Mouse (Mus musculus) MEL-GATA-1-ER (cell line): ENCODE results near the gene Tsc22d2.

ENCODE experiments used
- DNase-seq: peaks from one replicate; pipeline ENCODE4 v3.0.0-alpha.2; 2012; ENCODE audit warnings: low read depth; ENCODE audit errors: extremely low read depth

Tsc22d2 gene

GRCm38 (mm10) chr3:58414234-58414938 lies at the start of gene Tsc22d2:
Gene Tsc22d2 (plus strand): TSS chr3:58414715.
- peak; percentile 57 for DNase-seq

DNA sequence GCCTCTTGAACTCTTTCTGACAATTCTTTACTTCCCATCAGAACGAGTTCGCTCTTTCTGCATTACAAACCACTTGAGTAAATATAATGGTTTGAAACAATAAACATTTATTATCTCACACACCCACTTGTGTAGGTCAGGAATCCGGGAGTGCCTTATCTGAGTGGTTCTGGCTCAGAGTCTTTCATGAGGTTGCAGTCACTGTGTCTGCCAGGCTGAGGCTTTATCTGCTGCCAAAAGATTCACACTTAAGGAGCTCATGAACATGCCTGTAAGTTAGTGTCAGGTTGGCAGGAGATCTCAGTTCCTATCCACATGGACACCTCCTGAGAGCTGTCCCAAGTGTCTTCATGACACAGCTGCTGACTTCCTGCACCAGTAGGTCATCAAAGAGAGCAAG lies 47.8 kb upstream of the Tsc22d2 start:
- peak; percentile 65 for DNase-seq

GRCm38 (mm10) chr3:58370811-58371210 lies 43.7 kb upstream of the Tsc22d2 start:
- DNase-seq = no peak

DNA sequence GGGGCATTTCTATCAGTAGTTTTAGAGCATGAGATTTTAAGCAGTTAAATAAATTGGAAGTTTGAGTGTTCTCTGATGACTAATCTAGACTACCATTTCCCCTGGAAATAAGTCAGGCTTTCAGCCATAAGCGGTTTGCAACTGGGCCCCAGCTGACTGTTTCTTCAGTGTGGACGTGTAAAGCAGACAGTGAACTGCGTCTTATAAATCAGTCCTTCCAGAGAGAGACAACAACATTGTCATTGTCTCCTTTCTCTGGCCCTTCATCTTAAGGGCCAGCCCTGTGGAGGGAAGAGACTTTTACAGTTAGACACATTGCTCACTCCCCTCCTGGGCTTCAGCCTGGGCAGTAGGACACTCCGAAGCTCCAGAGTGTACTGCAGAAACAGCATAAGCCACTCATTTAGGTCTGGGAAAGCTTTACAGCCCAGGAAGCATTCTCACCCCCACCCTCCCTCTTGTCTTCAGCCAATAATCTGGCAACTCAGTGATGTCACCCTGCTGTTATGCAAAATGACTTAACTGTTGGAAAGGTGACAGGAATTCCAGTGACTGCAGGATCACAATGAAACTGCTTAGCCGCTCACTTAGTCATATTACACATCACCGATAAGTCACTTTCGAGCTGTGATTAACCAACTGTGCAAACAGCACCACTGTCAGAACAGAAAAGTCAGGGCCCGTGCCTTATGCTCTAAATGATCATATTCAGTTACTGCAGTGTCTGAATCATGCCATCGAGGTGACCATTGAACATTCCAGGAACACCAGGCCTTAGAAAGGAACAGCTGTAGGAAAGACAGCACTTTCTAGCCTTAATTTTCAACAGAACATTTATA lies 42.2 kb upstream of the Tsc22d2 start:
- DNase-seq = no peak

DNA sequence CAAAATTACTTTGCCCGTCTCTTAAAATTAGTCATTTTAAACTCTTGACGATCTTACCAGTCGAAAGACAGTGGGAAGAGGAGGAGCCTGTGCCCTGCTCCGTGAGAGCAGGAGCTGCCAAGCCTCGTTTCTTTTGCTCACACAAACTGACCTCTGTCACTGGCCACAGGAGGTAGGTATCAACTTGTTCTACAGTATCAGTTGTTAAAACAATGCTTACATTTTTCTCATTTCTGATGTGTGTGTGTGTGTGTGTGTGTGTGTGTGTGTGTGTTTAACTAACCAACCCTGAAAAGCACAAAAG lies 41.7 kb upstream of the Tsc22d2 start:
- DNase-seq = no peak

- no peak for DNase-seq
Observed at GRCm38 (mm10) chr3:58374281-58374680, 40.2 kb upstream of the Tsc22d2 start.

DNA sequence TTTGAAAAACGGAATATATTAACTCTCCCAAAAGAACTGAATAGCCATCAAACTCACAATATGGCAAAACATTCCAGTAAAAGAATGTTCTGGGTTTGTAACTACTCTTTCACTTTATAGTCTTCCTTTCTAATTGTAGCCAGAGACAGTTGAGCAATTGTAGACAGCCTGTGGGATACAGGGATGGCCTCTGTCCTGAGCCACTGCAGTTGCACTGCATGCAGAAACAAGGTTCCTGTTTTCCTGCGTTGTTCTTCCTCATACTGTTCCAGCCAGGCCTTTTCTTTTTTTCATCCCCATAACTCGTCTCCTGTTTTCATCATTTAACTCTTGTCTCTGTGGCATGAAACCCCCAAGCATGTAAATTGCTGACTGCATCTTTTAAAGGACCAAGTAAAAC lies 37.8 kb upstream of the Tsc22d2 start:
- no peak for DNase-seq

GRCm38 (mm10) chr3:58377589-58378134 lies 36.9 kb upstream of the Tsc22d2 start:
- DNase-seq = no peak

DNA sequence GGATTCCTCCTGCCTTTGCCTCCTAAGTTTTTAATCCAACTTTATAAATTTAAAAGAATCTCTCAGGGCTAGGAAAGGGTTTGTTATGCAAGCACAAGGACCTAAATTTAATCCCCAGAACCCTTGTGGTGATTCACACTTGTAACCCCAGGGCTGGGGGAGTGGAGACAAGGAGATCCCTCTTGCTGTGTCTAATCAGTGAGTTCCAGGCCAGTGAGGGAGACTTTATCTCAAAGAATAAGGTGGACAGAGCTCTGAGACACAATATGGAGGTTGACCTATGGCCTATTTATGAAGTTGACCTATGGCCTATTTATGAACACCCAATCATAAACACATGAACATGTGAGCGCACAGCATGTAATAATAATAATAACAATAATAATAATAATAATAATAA lies 31.8 kb upstream of the Tsc22d2 start:
- no peak for DNase-seq

DNA sequence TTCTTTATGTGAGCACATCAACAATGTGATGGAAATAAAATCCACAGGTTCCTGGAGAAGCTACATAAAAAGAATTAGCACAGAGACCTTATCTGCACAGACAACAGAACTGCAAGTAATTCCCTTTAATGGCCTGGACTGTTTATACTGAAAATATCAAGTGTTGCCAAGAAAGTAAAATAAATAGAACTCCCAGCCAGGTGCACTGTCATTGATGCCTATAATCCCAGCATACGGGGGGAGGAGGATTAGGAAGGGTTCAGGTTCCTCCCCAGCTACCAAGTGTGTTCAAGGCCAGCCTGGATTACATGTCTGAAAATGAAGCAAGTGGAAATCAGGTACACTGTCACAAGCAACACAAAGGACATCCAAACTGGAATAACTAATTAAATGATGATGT lies 29.5 kb upstream of the Tsc22d2 start:
- no peak for DNase-seq

- DNase-seq = no peak
Observed at GRCm38 (mm10) chr3:58388731-58389130, 25.8 kb upstream of the Tsc22d2 start.

GRCm38 (mm10) chr3:58398541-58398940 lies 16.0 kb upstream of the Tsc22d2 start:
- no peak for DNase-seq

DNA sequence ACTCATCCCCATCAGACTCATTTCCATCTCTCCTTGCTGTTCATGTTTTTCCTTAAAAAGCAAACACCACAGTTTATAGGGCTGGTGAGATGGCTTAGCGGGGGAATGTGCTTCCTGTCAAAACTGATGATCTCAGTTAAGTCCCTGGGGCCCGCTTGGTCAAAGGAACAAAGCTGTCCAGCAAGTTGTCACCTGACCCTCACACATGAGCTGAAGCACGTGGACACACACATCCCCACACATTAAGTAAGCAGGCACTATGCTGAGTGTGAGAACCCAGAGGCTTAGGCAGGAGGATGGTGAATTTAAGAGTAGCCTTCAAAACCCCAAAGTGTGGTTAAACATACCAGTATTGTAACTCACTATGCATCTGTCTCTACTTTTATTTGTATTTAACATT lies 14.6 kb upstream of the Tsc22d2 start:
- DNase-seq = no peak

- no peak for DNase-seq
Observed at GRCm38 (mm10) chr3:58411669-58412068, 2.8 kb upstream of the Tsc22d2 start.

DNA sequence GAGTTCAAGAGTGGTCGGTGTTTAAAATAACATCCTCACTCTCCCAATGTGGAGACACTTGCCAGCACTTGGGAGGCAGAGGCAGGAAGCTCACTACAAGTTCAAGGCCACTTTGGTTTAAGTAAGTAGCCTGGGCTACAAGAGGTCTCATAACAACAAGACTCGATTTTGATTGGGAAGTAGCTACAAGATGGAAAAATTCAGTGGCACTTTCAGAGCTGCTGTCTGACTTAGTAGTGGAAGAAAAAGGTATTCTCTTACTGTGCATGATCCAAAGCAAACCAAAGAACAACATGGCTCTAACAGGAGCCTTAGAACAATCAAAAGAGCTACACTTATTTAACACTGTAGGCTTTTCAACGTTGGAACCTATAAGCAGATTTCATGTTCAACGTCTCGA lies 844 bp upstream of the Tsc22d2 start:
- no peak for DNase-seq

DNA sequence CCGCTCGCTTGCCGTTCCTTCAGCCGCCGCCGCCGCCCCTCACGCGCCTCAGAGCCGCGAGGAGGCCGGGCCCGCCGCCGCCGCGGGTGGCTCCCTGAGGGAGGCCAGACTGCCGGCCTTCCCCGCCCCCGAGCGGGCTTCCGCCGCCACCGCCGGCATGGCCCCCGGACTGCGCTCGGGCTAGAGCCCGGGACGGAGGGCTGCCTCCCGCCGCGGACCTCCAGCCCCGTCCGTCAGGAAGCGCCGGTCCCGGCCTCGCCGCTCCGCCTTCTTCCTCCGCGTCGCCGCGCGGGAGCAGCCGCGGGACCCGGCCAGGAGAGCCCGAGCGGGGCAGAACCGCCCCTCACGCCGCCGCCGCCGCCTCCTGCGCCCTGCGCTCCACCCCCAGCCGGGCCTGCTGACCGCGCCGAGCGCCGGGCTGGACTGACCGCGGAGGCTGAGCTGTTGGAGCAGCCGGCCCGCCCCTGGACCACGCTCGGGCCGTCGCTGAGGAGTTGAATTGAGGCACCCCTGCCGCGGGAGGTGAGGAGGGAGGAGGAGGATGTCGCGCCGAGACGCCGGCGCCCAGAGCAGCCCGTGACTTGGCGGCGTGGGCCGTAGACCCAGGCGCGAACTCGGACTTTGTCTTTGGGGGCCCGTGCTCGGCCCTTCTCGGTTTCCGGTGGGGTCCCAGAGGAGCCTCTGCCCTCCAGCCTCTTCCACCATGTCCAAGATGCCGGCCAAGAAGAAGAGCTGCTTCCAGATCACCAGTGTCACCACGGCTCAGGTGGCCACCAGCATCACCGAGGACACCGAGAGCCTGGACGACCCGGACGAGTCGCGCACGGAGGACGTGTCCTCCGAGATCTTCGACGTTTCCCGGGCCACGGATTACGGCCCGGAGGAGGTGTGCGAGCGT lies 720 bp downstream of the Tsc22d2 start:
- no peak for DNase-seq

DNA sequence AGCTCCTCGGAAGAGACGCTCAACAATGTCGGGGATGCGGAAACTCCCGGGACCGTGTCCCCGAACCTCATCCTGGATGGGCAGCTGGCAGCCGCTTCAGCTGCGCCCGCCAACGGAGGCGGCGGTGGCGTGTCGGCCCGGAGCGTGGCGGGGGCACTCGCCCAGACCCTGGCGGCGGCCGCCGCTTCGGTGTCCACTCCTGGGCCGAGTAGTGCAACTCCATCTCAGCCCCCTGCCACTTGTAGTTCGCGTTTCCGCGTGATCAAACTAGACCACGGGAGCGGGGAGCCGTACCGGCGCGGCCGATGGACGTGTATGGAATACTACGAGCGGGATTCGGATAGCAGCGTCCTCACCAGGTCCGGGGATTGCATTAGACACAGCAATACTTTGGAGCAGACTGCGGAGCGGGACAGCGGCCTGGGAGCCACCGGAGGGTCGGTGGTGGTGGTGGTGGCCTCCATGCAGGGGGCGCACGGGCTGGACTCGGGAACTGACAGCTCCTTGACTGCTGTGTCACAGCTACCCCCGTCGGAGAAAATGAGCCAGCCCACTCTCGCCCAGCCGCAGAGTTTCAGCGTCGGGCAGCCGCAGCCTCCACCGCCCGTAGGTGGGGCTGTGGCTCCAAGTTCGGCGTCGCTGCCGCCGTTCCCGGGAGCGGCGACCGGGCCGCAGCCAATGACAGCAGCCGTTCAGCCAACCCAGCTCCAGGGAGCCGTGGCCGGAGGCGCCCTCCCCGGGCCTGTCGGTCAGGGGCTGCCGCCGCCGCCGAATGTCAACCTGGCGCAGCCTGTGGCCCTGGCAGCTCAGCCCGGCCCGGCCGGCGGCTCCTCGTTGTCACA lies 1.6 kb downstream of the Tsc22d2 start:
- peak; percentile 46 for DNase-seq

DNA sequence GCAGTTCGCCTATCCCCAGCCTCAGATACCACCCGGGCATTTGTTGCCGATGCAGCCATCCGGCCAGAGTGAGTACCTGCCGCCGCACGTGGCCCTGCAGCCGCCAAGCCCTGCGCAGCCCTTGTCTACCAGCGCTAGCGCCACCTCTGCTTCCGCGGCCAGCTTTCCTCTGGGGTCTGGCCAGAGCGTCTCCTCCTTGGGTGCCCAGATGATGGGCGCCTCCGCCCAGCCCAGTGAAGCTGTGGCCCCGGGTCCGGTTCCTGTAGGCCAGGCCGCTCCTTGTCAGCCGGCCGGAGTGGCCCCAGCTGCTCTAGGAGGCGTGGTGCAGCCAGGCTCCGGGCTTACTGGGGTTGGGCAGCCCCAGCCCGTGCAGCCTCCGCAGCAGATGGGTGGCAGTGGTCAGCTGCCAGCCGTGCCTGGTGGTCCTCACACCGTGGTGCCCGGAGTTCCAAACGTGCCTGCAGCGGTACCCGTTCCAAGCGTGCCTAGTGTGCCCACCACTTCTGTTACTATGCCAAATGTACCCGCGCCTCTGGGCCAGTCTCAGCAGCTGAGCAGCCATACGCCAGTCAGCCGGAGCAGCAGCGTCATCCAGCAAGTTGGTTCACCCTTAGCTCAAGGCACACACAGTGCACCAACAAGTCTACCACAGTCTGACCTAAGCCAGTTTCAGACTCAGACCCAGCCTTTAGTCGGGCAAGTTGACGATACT lies 2.4 kb downstream of the Tsc22d2 start:
- no peak for DNase-seq

GRCm38 (mm10) chr3:58418724-58419705 lies 4.5 kb downstream of the Tsc22d2 start:
- no peak for DNase-seq
